Mouse (Mus musculus) layer of hippocampus, adult 9-11 months (tissue): ENCODE results near the gene Gm45261.

ENCODE experiments used
- DNase-seq: peaks from one replicate; pipeline ENCODE4 v3.0.0; 2022

The Gm45261 gene

GRCm38 (mm10) chr1:80409467-80410105 lies 51.7 kb downstream of the Gm45261 start:
- no peak for DNase-seq

- peak; percentile 73 for DNase-seq
These were observed 52.7 kb downstream of the Gm45261 start for GRCm38 (mm10) chr1:80408586-80408985.

- no peak for DNase-seq
These were observed 57.1 kb downstream of the Gm45261 start for GRCm38 (mm10) chr1:80404196-80404595.

DNA sequence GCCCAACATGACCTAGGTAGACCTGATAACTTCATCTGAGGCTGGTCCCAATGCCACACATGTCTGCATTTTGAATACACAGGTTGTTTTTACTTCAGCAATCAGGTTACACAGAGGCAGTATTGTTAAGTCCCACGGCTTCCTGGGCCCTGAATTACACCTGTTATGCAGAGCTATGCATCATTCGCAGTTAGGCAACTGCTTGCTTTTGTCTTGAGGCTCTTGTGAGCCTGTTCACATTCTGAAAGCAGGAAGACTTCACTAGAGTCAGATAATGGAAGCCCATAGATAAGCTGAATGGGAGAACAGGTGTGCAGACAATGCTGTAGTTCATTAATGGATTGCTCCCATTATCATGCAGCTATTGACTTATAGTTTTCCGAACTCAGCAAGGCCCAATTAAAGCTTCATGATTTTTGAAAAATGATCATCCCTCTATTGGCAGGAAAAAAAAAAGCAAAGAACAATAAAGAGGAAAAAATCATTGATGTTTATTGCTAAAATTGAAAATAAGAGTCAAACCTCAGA lies 57.8 kb downstream of the Gm45261 start:
- DNase-seq, result no peak

DNA sequence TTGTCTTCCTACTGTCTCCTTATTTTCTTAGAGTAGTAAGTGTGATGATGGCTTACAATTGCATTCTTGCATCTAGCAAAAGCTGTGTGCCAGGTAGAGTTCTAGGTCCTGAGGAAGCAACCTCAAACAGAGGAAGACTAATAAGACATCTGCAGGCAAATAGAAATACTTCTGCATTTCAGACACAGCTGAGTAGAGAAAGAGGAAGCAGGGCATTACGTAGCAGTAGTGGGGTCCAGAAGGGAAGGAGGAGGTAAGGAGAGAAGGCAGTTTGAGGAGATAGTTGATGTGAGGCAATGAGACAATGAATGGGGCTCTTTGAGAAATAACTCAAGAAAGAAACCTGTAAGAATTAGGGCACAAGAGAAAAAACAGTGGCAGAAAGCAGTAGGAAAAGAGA lies 59.3 kb downstream of the Gm45261 start:
- no peak for DNase-seq
